Mouse (Mus musculus) WW6 (cell line): ENCODE measurements around the gene Akr1d1.

Experiments used
- DNase-seq: peaks from one replicate; pipeline ENCODE4 v3.0.0-alpha.2; 2013; ENCODE audit warnings: low read depth, low spot score

Gene Akr1d1

GRCm38 (mm10) chr6:37529940-37530339 is at the start of gene Akr1d1:
TSS of gene Akr1d1 (plus strand) at chr6:37530173.
- DNase-seq, result no peak

GRCm38 (mm10) chr6:37481147-37481546 is 48.8 kb upstream of the Akr1d1 start:
- no peak for DNase-seq

DNA sequence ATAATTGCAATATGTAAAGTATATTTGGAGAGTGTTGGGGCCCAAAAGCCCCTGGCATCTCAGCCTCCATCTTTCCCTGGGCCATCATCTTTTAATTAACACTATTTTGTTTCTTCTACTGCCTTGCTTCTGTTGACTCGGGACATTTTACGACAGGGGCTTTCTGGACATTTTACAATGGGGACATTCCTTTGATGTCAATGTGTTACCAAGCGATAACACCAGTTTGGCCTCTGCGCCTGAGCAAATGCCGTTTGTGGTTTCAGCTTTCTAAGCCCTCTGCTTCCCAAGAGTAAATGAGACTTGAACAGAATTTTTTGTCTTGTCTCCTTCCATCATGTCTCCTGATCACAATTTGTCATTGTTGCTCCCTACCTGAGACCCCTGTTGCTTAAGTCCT is 46.7 kb upstream of the Akr1d1 start:
- no peak for DNase-seq

DNA sequence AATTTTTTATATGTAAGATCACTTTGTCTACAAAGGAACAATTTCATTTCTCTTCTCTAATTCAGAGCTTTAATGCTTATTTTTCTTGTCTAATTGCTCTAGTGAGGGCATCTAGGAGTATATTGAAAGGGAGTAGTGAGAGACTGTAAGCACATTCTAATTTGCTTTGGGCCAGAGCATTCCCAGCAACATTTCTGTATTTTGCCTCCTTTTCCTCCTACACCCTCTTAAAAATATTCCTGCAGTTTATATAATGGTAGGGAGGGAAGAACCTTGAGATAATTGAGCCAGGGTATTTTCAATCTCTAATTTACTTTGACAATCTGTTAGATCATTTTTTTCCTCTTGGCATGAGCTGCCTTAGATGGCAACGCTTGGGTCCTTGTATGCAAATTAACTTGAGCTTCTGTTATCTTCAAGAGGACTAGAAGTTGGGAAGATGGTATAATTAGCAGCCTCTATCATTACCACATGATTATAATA is 45.3 kb upstream of the Akr1d1 start:
- no peak for DNase-seq

DNA sequence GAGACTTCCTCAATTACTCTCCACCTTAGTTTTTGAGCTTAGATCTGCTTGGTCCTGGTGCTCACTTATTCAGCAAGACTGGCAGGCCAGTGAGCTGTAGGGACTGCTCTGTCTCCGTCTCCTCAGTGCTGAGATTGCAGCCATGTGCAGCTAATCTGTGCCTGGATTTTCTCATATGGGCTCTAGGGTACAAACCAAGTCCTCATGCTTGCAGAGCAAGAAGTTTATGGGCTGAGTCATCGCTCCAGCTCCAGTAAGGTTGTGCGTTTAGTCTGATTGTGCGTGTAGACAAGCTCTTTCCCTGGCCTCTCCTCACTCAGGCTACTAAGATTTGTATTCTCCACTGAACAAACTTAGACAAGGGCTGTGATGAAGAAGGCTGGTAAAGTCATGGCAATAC is 43.5 kb upstream of the Akr1d1 start:
- DNase-seq, result no peak

GRCm38 (mm10) chr6:37492241-37492640 is 37.7 kb upstream of the Akr1d1 start:
- DNase-seq, result no peak

DNA sequence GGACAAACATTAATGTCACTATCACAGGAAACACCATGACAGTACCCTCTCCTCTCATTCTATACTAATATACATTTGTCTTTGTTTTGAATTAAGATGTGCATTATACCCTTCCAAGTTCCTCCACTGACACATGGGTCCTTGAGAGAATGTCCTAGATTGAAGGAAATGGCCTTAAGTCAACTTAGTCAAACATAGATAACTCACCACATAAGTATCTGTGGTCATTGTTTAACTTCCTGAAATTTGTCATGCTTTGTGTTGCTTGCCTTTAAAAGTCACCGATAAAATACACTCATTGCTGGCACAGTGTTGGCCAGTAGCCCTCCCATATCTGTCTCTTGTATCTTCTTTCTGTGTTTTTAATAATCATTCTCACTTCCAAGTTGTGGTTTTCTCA is 35.0 kb upstream of the Akr1d1 start:
- DNase-seq, result no peak

- DNase-seq, result no peak
These were observed 33.1 kb upstream of the Akr1d1 start for GRCm38 (mm10) chr6:37496866-37497265.

DNA sequence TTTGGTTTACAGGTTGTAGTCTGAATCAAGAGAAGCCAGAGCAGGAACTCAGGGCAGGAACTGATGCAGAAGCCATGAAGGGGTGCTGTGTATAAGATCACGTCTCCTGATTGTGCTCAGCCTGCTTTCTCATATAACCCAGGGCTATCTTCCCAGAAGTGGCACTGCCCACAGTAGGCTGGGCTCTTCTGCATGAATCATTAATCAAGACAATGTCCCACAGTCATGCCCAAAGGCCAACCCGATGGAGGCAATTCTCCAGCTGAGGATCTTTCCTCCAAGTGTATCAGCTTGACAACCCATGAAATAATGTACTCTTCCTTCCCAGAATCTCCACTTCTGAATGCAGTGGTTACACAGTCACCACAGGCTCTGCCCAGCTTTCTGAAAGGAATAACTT is 24.4 kb upstream of the Akr1d1 start:
- no peak for DNase-seq

- no peak for DNase-seq
These were observed 23.0 kb upstream of the Akr1d1 start for GRCm38 (mm10) chr6:37506909-37507515.

- no peak for DNase-seq
These were observed 19.2 kb upstream of the Akr1d1 start for GRCm38 (mm10) chr6:37510786-37511185.

GRCm38 (mm10) chr6:37520631-37521375 is 9.2 kb upstream of the Akr1d1 start:
- DNase-seq, result no peak

- DNase-seq, result no peak
These were observed 2.1 kb downstream of the Akr1d1 start for GRCm38 (mm10) chr6:37532036-37532435.

- DNase-seq, result no peak
These were observed 6.9 kb downstream of the Akr1d1 start for GRCm38 (mm10) chr6:37536831-37537230.

DNA sequence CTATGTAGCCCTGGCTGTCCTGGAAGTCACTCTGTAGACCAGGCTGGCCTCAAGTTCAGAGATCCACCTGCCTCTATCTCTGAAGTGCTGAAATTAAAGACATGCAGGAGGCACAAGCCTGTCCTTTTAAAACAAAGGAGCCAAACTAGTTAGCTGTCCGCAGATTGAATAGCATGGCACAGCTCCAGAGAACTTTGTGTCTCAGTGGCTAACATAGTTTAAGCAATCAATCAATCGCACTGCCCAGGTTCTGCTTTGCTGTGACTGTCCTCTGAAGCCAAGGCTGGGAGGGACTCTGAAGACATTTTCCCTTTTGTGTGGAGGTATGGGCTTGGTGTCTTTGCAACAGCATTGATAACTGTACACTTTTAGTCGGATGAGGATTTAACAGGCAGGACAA is 7.8 kb downstream of the Akr1d1 start:
- no peak for DNase-seq

- DNase-seq, result no peak
These were observed 8.8 kb downstream of the Akr1d1 start for GRCm38 (mm10) chr6:37538792-37539191.

GRCm38 (mm10) chr6:37539403-37539802 is 9.4 kb downstream of the Akr1d1 start:
- no peak for DNase-seq

DNA sequence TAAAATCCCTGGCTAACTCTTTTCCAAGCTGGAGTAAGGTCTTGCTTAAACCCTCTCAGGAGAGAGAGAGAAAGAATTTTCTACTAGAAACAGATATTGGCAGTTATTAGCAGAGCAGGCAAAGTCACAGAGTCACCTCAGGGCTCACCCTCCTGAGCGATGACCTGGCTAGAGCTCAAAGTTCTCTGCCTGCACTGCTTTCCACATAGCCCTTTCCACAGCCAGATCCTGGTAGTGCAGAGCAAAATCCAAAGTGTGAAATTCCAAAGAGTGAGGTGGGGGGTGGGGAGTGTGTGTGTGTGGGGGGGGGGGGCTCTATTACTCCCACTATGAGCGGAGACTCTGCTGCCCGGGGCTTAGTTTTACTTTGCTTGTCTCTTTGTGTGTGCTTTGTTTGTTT is 10.1 kb downstream of the Akr1d1 start:
- DNase-seq, result no peak

- no peak for DNase-seq
These were observed 11.2 kb downstream of the Akr1d1 start for GRCm38 (mm10) chr6:37541171-37541570.

GRCm38 (mm10) chr6:37542145-37542544 is 12.2 kb downstream of the Akr1d1 start:
- no peak for DNase-seq

DNA sequence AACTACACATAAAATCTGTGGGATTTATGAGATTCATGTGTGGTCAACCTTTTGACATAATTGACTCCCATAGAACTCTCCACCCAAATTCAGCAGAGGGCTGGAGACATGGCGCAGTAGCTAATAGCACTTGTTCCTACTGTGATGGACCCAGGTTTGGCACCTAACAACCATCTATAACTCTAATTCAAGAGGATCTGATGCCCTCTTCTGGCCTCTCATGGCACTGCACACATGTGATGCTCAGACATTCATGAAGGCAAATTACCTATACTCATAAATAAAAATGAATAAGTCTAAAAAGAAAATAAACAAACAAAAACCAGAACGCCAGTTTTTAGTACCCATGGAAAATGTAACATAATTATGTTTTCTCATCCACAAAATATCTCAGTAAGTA is 22.8 kb downstream of the Akr1d1 start:
- DNase-seq, result no peak

DNA sequence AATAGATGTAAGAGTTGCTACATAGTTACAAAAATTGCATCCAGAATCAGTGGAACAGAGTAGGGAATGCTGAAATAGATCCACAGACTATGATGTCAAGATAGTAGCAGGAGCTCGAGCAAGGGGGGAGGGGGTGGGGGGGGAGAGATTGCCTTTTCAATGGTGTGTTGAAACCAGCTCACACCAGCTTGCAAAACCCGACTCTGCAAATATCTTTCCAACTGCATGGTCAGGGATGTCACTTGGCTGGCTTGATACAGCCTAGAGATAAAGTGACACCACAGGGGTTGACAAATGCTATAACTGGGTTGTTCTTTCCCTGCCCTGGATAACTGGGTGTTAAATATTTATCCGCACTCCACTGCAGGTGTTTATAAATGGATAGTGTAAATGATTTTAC is 24.0 kb downstream of the Akr1d1 start:
- no peak for DNase-seq

DNA sequence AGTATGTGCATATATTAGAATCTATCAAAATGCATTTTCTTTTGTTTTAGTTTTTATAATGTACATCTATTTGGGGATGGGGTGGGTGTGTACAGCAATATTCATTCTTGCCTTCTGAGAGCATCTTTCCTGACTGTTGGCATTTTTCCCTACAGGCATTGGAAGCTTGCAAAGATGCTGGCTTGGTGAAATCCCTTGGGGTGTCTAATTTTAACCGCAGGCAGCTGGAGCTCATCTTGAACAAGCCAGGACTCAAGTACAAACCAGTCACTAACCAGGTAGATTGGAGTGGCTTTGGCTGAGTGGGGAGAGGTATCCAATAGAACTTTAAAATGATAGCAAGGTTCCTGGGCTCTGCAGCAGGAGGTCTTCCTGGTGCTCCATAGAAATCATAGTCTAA is 24.4 kb downstream of the Akr1d1 start:
- DNase-seq, result no peak
